In the genomic region with DNA sequence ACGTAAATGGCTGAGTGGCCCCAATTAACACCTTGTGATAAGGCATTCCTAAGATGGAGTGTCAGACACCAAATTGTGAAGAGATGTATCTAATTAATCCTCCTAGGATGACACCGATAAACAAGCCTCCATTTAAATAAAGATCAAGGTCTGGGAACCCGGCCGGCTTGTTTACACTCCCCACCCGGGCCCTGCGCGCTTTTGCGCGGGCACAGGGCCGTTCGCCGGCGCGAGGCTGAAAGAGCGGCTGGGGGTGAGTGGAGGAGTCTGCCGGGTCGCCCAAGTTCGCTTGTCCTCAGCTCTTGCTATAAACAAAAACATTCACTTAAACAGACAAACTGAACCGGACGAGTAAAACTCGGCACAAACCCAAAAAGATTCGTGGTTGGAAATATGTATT, we compare ENCODE assay signal across 9 mouse cellular contexts. TPM values are rescaled to one million over a fixed set of nuclear protein-coding genes. Genes with fewer than 3 reads are reported as not detected.
A peak's percentile ranks its signal among the peaks of the same experiment; 100 is the strongest.
DNase-seq lines count a peak whose midpoint lies in the region; ATAC-seq and TF ChIP-seq lines count a peak whose summit lies in the region.
"Had no signal": no experiment of that assay in that cellular context is flagged by ENCODE, and none has a peak within 500 bp of the region (broad histone marks: within the 10 kb centered on the region; RNA-seq: fewer than 3 reads in every experiment).

No protein-coding gene starts in this region.

- peak; percentile 31 for DNase-seq in adrenal gland, postnatal 14 days
- DNase-seq in adrenal gland, postnatal 10 days, result no peak
- no peak for DNase-seq in lung, postnatal 0 days (ENCODE audit: low spot score)
- DNase-seq in lung, postnatal 4 days, result no peak
- no peak for DNase-seq in right cerebral cortex, adult 2 months (ENCODE audit: low spot score in 2 of 2)
- DNase-seq in embryo, embryonic 11 days, result no peak

- no peaks in the 10 kb centered on the region for H3K9me3 ChIP-seq in lung, postnatal 0 days (ENCODE audit: low read length)
- no peaks in the 10 kb centered on the region for H3K9me3 ChIP-seq in limb, embryonic 13.5 days
- H3K9me3 ChIP-seq in stomach, embryonic 16.5 days (replicated peaks; ENCODE audit: control insufficient read depth, low read length), result no peaks in the 10 kb centered on the region

- ATAC-seq in lung, postnatal 0 days, result no peak
- no peak for ATAC-seq in limb, embryonic 13.5 days (ENCODE audit: low FRiP score, low read depth)
- no peak for ATAC-seq in stomach, embryonic 16.5 days (ENCODE audit: insufficient read depth, low FRiP score)

- no peak overlapping the region for H3K27ac ChIP-seq in lung, postnatal 0 days (ENCODE audit: low read length)
- no peak overlapping the region for H3K27ac ChIP-seq in limb, embryonic 13.5 days
- H3K27ac ChIP-seq in stomach, embryonic 16.5 days (ENCODE audit: low read length), result no peak overlapping the region

- no peak overlapping the region for H3K9ac ChIP-seq in lung, postnatal 0 days (replicated peaks; ENCODE audit: low read depth)
- H3K9ac ChIP-seq in limb, embryonic 13.5 days, result no peak overlapping the region
- no peak overlapping the region for H3K9ac ChIP-seq in stomach, embryonic 16.5 days (ENCODE audit: low read length)

- H3K27me3 ChIP-seq in lung, postnatal 0 days (replicated peaks; ENCODE audit: insufficient read depth, low read length), result peaks cover 27% of the 10 kb centered on the region
- H3K27me3 ChIP-seq in limb, embryonic 13.5 days, result peaks cover 84% of the 10 kb centered on the region
- H3K27me3 ChIP-seq in stomach, embryonic 16.5 days (ENCODE audit: control insufficient read depth, insufficient read depth, low read length), result peaks cover 50% of the 10 kb centered on the region

- H3K4me2 ChIP-seq in lung, postnatal 0 days (replicated peaks; ENCODE audit: low read depth, low read length), result peak overlapping the region; percentile 59
- H3K4me2 ChIP-seq in limb, embryonic 13.5 days (replicated peaks), result peak overlapping the region; percentile 65
- H3K4me2 ChIP-seq in stomach, embryonic 16.5 days (ENCODE audit: low read depth, low read length), result peak overlapping the region; percentile 61

- H3K4me3 ChIP-seq in lung, postnatal 0 days (ENCODE audit: low read depth, low read length), result peak overlapping the region; percentile 37
- H3K4me3 ChIP-seq in limb, embryonic 13.5 days, result peak overlapping the region; percentile 36
- H3K4me3 ChIP-seq in stomach, embryonic 16.5 days (replicated peaks; ENCODE audit: low read length), result peak overlapping the region; percentile 46
- H3K4me3 ChIP-seq: erythroblast, embryonic 14.5 days had no signal

- H3K4me1 ChIP-seq in lung, postnatal 0 days (ENCODE audit: insufficient read depth, low read depth, low read length), result no peaks in the 10 kb centered on the region; the same call in 1 of the 2 replicates
- peaks cover 27% of the 10 kb centered on the region for H3K4me1 ChIP-seq in limb, embryonic 13.5 days
- peaks cover 10% of the 10 kb centered on the region for H3K4me1 ChIP-seq in stomach, embryonic 16.5 days (ENCODE audit: control insufficient read depth, insufficient read depth, low read length)

- H3K36me3 ChIP-seq in lung, postnatal 0 days (ENCODE audit: insufficient read depth, low read length), result no peaks in the 10 kb centered on the region
- no peaks in the 10 kb centered on the region for H3K36me3 ChIP-seq in limb, embryonic 13.5 days
- no peaks in the 10 kb centered on the region for H3K36me3 ChIP-seq in stomach, embryonic 16.5 days (ENCODE audit: control insufficient read depth, insufficient read depth, low read length)

- 2% methylated on average over 22 of the region's 22 CpGs for WGBS in lung, postnatal 0 days
- under 1% methylated on average over 22 of the region's 22 CpGs for WGBS in limb, embryonic 13.5 days
- WGBS in stomach, embryonic 16.5 days, result under 1% methylated on average over 22 of the region's 22 CpGs

- no peak for TF ChIP-seq CTCF in lung, postnatal 0 days (IDR thresholded peaks at IDR 0.05)

- no peak for TF ChIP-seq EP300 in lung, postnatal 0 days (IDR thresholded peaks at IDR 0.05)

RNA-seq across cellular contexts. Expression of a gene that starts 9.6 kb away (rescaled TPM):
- total RNA-seq in adrenal gland, postnatal 14 days (2021), result 0.22 and 0.86 TPM in 2 replicates
- total RNA-seq in adrenal gland, postnatal 10 days (2021), result under 1 TPM; 0.27 to 0.30 TPM
- polyA plus RNA-seq in lung, postnatal 0 days (2015; fragmentation: Nextera tagmentation; extraction: Ambion mirVana), result 0.05 and 0.06 TPM in 2 replicates
- polyA plus RNA-seq in limb, embryonic 13.5 days (2015; fragmentation: Nextera tagmentation; extraction: Ambion mirVana), result 0.28 and 0.71 TPM in 2 replicates
- 0.06 and 0.09 TPM in 2 replicates for polyA plus RNA-seq in stomach, embryonic 16.5 days (2015; fragmentation: Nextera tagmentation; extraction: Ambion mirVana)
- polyA plus RNA-seq: erythroblast, embryonic 14.5 days had no signal

RNA-seq across cellular contexts. Expression of a gene that starts 18.4 kb away (rescaled TPM):
- 103 TPM in 2 replicates for total RNA-seq in adrenal gland, postnatal 14 days (2021)
- total RNA-seq in adrenal gland, postnatal 10 days (2021), result 10 to 100 TPM; 79.3 to 98.4 TPM
- polyA plus RNA-seq in lung, postnatal 0 days (2015; fragmentation: Nextera tagmentation; extraction: Ambion mirVana), result 30.6 and 35.6 TPM in 2 replicates
- 52.0 and 56.0 TPM in 2 replicates for polyA plus RNA-seq in limb, embryonic 13.5 days (2015; fragmentation: Nextera tagmentation; extraction: Ambion mirVana)
- 48.8 and 50.6 TPM in 2 replicates for polyA plus RNA-seq in stomach, embryonic 16.5 days (2015; fragmentation: Nextera tagmentation; extraction: Ambion mirVana)
